ENCODE assay signal across 8 mouse cellular contexts in genomic region chr2:80128861-80129698, GRCm38 (mm10). TPM values are rescaled to one million over a fixed set of nuclear protein-coding genes. Genes with fewer than 3 reads are reported as not detected.
DNase-seq lines count a peak whose midpoint lies in the region; ATAC-seq and TF ChIP-seq lines count a peak whose summit lies in the region.

TSS of gene Pde1a (minus strand) at chr2:80129458.

- H3K4me2 ChIP-seq in heart, embryonic 11.5 days: peak within 1 kb of the TSS; percentile 66
- H3K4me2 ChIP-seq in heart, embryonic 16.5 days (ENCODE audit: low read depth, low read length): peak within 1 kb of the TSS; percentile 49
- H3K4me2 ChIP-seq in midbrain, embryonic 12.5 days (replicated peaks): peak within 1 kb of the TSS; percentile 58

- ATAC-seq in heart, embryonic 11.5 days (replicated peaks; ENCODE audit: insufficient number of reproducible peaks, low FRiP score, low TSS enrichment): no peak
- no peak for ATAC-seq in heart, embryonic 16.5 days (replicated peaks; ENCODE audit: extremely low read depth, insufficient read depth, low FRiP score)
- ATAC-seq in midbrain, embryonic 12.5 days (ENCODE audit: low FRiP score, low read depth): peak; percentile 90
- no peak for ATAC-seq in inflammation-experienced regulatory T-cells, adult 6 months

- no peak within 1 kb of the TSS for H3K27ac ChIP-seq in heart, embryonic 11.5 days (ENCODE audit: low read depth, low read length)
- no peak within 1 kb of the TSS for H3K27ac ChIP-seq in heart, adult 2 months
- no peak within 1 kb of the TSS for H3K27ac ChIP-seq in heart, embryonic 16.5 days (ENCODE audit: low read length)
- H3K27ac ChIP-seq in midbrain, embryonic 12.5 days (replicated peaks): peak within 1 kb of the TSS; percentile 27; the same call in 1 of the 2 replicates

- peak within 1 kb of the TSS; percentile 24 for H3K4me3 ChIP-seq in heart, embryonic 11.5 days (ENCODE audit: low read depth, low read length)
- no peak within 1 kb of the TSS for H3K4me3 ChIP-seq in heart, adult 2 months
- H3K4me3 ChIP-seq in heart, embryonic 16.5 days (ENCODE audit: low read length): peak within 1 kb of the TSS; percentile 22
- H3K4me3 ChIP-seq in midbrain, embryonic 12.5 days: peak within 1 kb of the TSS; percentile 35

- intact Hi-C loops in heart, adult 2 months (cut with DNase I): no loop called here

- no peak for TF ChIP-seq POLR2A in heart, adult 2 months (IDR thresholded peaks at IDR 0.05; ENCODE audit: insufficient read depth, low read depth, low read length)

- TF ChIP-seq EP300 in heart, adult 2 months (IDR thresholded peaks at IDR 0.05; ENCODE audit: insufficient read depth, low read depth, low read length): no peak

- no peaks in the 10 kb centered on the region for H3K79me2 ChIP-seq in heart, adult 2 months (replicated peaks; ENCODE audit: control insufficient read depth, insufficient read depth, low read length)

- 0 out of 2 replicates have a peak, but pooled peaks cover under 1% of the 10 kb centered on the region for H3K27me3 ChIP-seq in heart, embryonic 11.5 days (ENCODE audit: control insufficient read depth, insufficient read depth, low read length)
- no peaks in the 10 kb centered on the region for H3K27me3 ChIP-seq in heart, adult 2 months (ENCODE audit: control insufficient read depth, insufficient read depth, low read length)
- H3K27me3 ChIP-seq in heart, embryonic 16.5 days (ENCODE audit: control insufficient read depth, insufficient read depth, low read length): no peaks in the 10 kb centered on the region
- H3K27me3 ChIP-seq in midbrain, embryonic 12.5 days: no peaks in the 10 kb centered on the region; the same call in 1 of the 2 replicates

- no peak for TF ChIP-seq CTCF in heart, adult 2 months (IDR thresholded peaks at IDR 0.05)

- no peaks in the 10 kb centered on the region for H3K9me3 ChIP-seq in heart, embryonic 11.5 days (replicated peaks; ENCODE audit: control insufficient read depth, low read length)
- no peaks in the 10 kb centered on the region for H3K9me3 ChIP-seq in heart, embryonic 16.5 days (replicated peaks; ENCODE audit: control insufficient read depth, low read length)
- no peaks in the 10 kb centered on the region for H3K9me3 ChIP-seq in midbrain, embryonic 12.5 days

- H3K9ac ChIP-seq in heart, embryonic 11.5 days (ENCODE audit: low read depth, low read length): no peak within 1 kb of the TSS
- H3K9ac ChIP-seq in heart, adult 2 months (ENCODE audit: low read depth, low read length): no peak within 1 kb of the TSS
- no peak within 1 kb of the TSS for H3K9ac ChIP-seq in heart, embryonic 16.5 days (ENCODE audit: low read length)
- 0 out of 2 replicates have a peak within 1 kb of the TSS, but pooled peaks have one; percentile 24 for H3K9ac ChIP-seq in midbrain, embryonic 12.5 days (replicated peaks)

- no peak for DNase-seq in heart, adult 2 months
- peak; percentile 52 for DNase-seq in embryo, embryonic 11 days
- peak; percentile 46 to 51 for DNase-seq in layer of hippocampus, postnatal 10 days (ENCODE audit: low spot score in 2 of 2)
- DNase-seq in yolk sac, embryonic 10.5 days (ENCODE audit: low spot score): peak; percentile 31

- 31% methylated on average over 21 of the region's 21 CpGs for WGBS in heart, embryonic 11.5 days (ENCODE audit: insufficient replicate concordance)
- WGBS in heart, adult 2 months: 23% methylated on average over 21 of the region's 21 CpGs
- 26% methylated on average over 21 of the region's 21 CpGs for WGBS in heart, embryonic 16.5 days
- 14% methylated on average over 21 of the region's 21 CpGs for WGBS in midbrain, embryonic 12.5 days

- no peaks in the 10 kb centered on the region for H3K36me3 ChIP-seq in heart, embryonic 11.5 days (ENCODE audit: control insufficient read depth, insufficient read depth, low read length)
- H3K36me3 ChIP-seq in heart, adult 2 months (ENCODE audit: control insufficient read depth, insufficient read depth, low read length): no peaks in the 10 kb centered on the region
- no peaks in the 10 kb centered on the region for H3K36me3 ChIP-seq in heart, embryonic 16.5 days (ENCODE audit: control insufficient read depth, insufficient read depth)
- no peaks in the 10 kb centered on the region for H3K36me3 ChIP-seq in midbrain, embryonic 12.5 days

- no peaks in the 10 kb centered on the region; the same call in 1 of the 2 replicates for H3K4me1 ChIP-seq in heart, embryonic 11.5 days (ENCODE audit: control insufficient read depth, insufficient read depth, low read length)
- no peaks in the 10 kb centered on the region for H3K4me1 ChIP-seq in heart, adult 2 months (ENCODE audit: control insufficient read depth, insufficient read depth, low read length)
- H3K4me1 ChIP-seq in heart, embryonic 16.5 days (ENCODE audit: control insufficient read depth, insufficient read depth, low read length): 0 out of 2 replicates have a peak, but pooled peaks cover 3% of the 10 kb centered on the region
- peaks cover 19% of the 10 kb centered on the region for H3K4me1 ChIP-seq in midbrain, embryonic 12.5 days

RNA-seq across cellular contexts. Expression of gene Pde1a, which starts in this region (rescaled TPM):
- polyA plus RNA-seq in heart, embryonic 11.5 days (2014; fragmentation: Nextera tagmentation; extraction: Ambion mirVana): 21.3 and 23.7 TPM in 2 replicates
- total RNA-seq in heart, adult 2 months (2021): 1 to 10 TPM; 6.2 to 8.5 TPM
- polyA plus RNA-seq in heart, adult 2 months (2012; rRNA removed): 4.9 and 11.1 TPM in 2 replicates
- 20.5 and 22.4 TPM in 2 replicates for polyA plus RNA-seq in heart, embryonic 16.5 days (2015; fragmentation: Nextera tagmentation; extraction: Ambion mirVana)
- 100 to 1,000 TPM; 128 to 147 TPM for total RNA-seq in layer of hippocampus, postnatal 10 days (2021)
- polyA plus RNA-seq in midbrain, embryonic 12.5 days (2016; fragmentation: Nextera tagmentation; extraction: Ambion mirVana): 1.2 and 1.5 TPM in 2 replicates
- polyA plus RNA-seq in inflammation-experienced regulatory T-cells, adult 6 months (2017; shearing (Covaris generic)): not detected

Comparison
In these comparisons a context has a peak if more than half of its experiments do, and no peak if none do; other contexts are left out.
1. RNA of gene Pde1a (total RNA-seq): 128 to 147 TPM in layer of hippocampus, postnatal 10 days; 6.2 to 8.5 TPM in heart, adult 2 months; every median in the first group is over 10 times any median in the second.
2. DNase-seq: peak in embryo, embryonic 11 days (single experiment), layer of hippocampus, postnatal 10 days (2 of 2) and yolk sac, embryonic 10.5 days (single experiment); none in heart, adult 2 months (0 of 2).
3. Peak in every context shown above with its lines, with median percentiles within 50 percentile points of each other: H3K4me2 ChIP-seq.